Mouse (Mus musculus) bone marrow, adult 2 months (tissue): Measurements from ENCODE around the gene Atp9a. TPM values are rescaled to one million over a fixed set of nuclear protein-coding genes. Genes with fewer than 3 reads are reported as not detected.

Experiments
- H3K27ac ChIP-seq: fragments of 200-500 bp; 2 replicates; pipeline ENCODE4 v1.5.1; 2012; ENCODE audit warnings: low read depth, mild to moderate bottlenecking, control low read depth, inconsistent platforms, low read length; ENCODE audit not compliant: control insufficient read depth, poor library complexity, insufficient read depth
- H3K4me1 ChIP-seq: fragments of 200-500 bp; 2 replicates; pipeline ENCODE4 v1.6.1; 2011; ENCODE audit warnings: low read length; ENCODE audit not compliant: control insufficient read depth, insufficient read depth
- H3K4me3 ChIP-seq: fragments of 200-500 bp; replicated peaks from 2 replicates; pipeline ENCODE3; 2011; ENCODE audit warnings: mild to moderate bottlenecking, low read depth, low read length, control low read depth; ENCODE audit not compliant: control insufficient read depth
- CTCF ChIP-seq: fragments of 200-500 bp; IDR thresholded peaks from 2 replicates; pipeline ENCODE4 v1.5.1; 2011; ENCODE audit warnings: low read length, control low read depth; ENCODE audit not compliant: control insufficient read depth, insufficient read depth
- POLR2A ChIP-seq: fragments of 200-500 bp; IDR thresholded peaks from 2 replicates; pipeline ENCODE4 v1.6.1; 2011; ENCODE audit warnings: low read depth, mild to moderate bottlenecking, control low read depth, low read length, borderline replicate concordance; ENCODE audit not compliant: control insufficient read depth
- WGBS: fragments of 180-500 bp; shearing (Covaris S2); methylation state at CpG from one replicate; pipeline ENCODE4 v1.1.7; 2018; 5-methylcytosine and 5-hydroxymethylcytosine counted together
- polyA plus RNA-seq: library from polyadenylated mRNA; stranded (reverse); fragments of >200 nt; gene quantifications from 2 replicates; pipeline ENCODE4 v1.2.4, GENCODE M21; 2011; ENCODE audit warnings: low replicate concordance; ENCODE audit not compliant: missing spikeins, insufficient read depth, insufficient read length

The Atp9a gene
- polyA plus RNA-seq, 1 experiment: 2.6 TPM

- WGBS: 28% methylated on average over 8 of the region's 8 CpGs
Observed at GRCm38 (mm10) chr2:168628787-168629186, 113.4 kb downstream of the Atp9a start.

GRCm38 (mm10) chr2:168627829-168628770, 114.1 kb downstream of the Atp9a start:
- WGBS: 79% methylated on average over 20 of the region's 20 CpGs
- H3K4me1 ChIP-seq: no peaks in the 10 kb centered on the region
- TF ChIP-seq CTCF (no peak), POLR2A (no peak)

More at GRCm38 (mm10) chr2:168628787-168629186, 113.4 kb downstream of the Atp9a start:
- peak; percentile 86 for TF ChIP-seq CTCF
- TF ChIP-seq POLR2A: no peak
- Histone ChIP-seq H3K4me3 (no peak overlapping the region), H3K4me1 (no peaks in the 10 kb centered on the region), H3K27ac (no peak overlapping the region)

GRCm38 (mm10) chr2:168626385-168626784, 115.8 kb downstream of the Atp9a start:
- no peaks in the 10 kb centered on the region for H3K4me1 ChIP-seq
- 90% methylated on average over 9 of the region's 9 CpGs for WGBS
- H3K4me3 ChIP-seq: no peak overlapping the region
- H3K27ac ChIP-seq: no peak overlapping the region
- TF ChIP-seq CTCF: no peak

More at GRCm38 (mm10) chr2:168627829-168628770, 114.1 kb downstream of the Atp9a start:
- no peak overlapping the region for H3K27ac ChIP-seq
- no peak overlapping the region for H3K4me3 ChIP-seq

GRCm38 (mm10) chr2:168625091-168625490, 117.1 kb downstream of the Atp9a start:
- Histone ChIP-seq H3K4me3 (no peak overlapping the region), H3K27ac (no peak overlapping the region), H3K4me1 (no peaks in the 10 kb centered on the region)
- TF ChIP-seq CTCF: no peak
- TF ChIP-seq POLR2A: no peak
- WGBS: 48% methylated on average over 4 of the region's 4 CpGs

- WGBS: 77% methylated on average over 11 of the region's 11 CpGs
- Histone ChIP-seq H3K4me1 (no peaks in the 10 kb centered on the region), H3K4me3 (no peak overlapping the region), H3K27ac (no peak overlapping the region)
- TF ChIP-seq POLR2A (no peak), CTCF (no peak)
Observed at GRCm38 (mm10) chr2:168621111-168621802, 121.0 kb downstream of the Atp9a start.

GRCm38 (mm10) chr2:168618205-168618717, 123.9 kb downstream of the Atp9a start:
- H3K27ac ChIP-seq: no peak overlapping the region
- WGBS: 86% methylated on average over 15 of the region's 15 CpGs
- TF ChIP-seq POLR2A: no peak
- no peak for TF ChIP-seq CTCF
- no peak overlapping the region for H3K4me3 ChIP-seq
- H3K4me1 ChIP-seq: no peaks in the 10 kb centered on the region

GRCm38 (mm10) chr2:168615160-168615559, 127.0 kb downstream of the Atp9a start:
- TF ChIP-seq POLR2A: no peak
- no peak for TF ChIP-seq CTCF
- no peaks in the 10 kb centered on the region for H3K4me1 ChIP-seq
- no peak overlapping the region for H3K4me3 ChIP-seq
- 70% methylated on average over 3 of the region's 3 CpGs for WGBS
- H3K27ac ChIP-seq: no peak overlapping the region
